In genomic region chrX:103186431-103186786, GRCm38 (mm10) we compare ENCODE assay signal across 8 mouse cellular contexts. TPM values are rescaled to one million over a fixed set of nuclear protein-coding genes. Genes with fewer than 3 reads are reported as not detected.
DNase-seq lines count a peak whose midpoint lies in the region; ATAC-seq and TF ChIP-seq lines count a peak whose summit lies in the region.

TSS of gene Nap1l2 (minus strand) at chrX:103186640.

- TF ChIP-seq CTCF in intestine, postnatal 0 days (IDR thresholded peaks at IDR 0.05; ENCODE audit: low read depth), result no peak

- peak within 1 kb of the TSS; percentile 20 for H3K4me3 ChIP-seq in intestine, postnatal 0 days (ENCODE audit: low read depth, low read length)
- H3K4me3 ChIP-seq in limb, embryonic 13.5 days, result peak within 1 kb of the TSS; percentile 48
- peak within 1 kb of the TSS; percentile 14 for H3K4me3 ChIP-seq in myocyte

- H3K79me2 ChIP-seq in myocyte (ENCODE audit: control insufficient read depth, insufficient read depth), result no peaks in the 10 kb centered on the region

- ATAC-seq in intestine, postnatal 0 days, result no peak
- peak; percentile 64; the same call in 1 of the 2 replicates for ATAC-seq in limb, embryonic 13.5 days (ENCODE audit: low FRiP score, low read depth)

- TF ChIP-seq POLR2A in myocyte (IDR thresholded peaks at IDR 0.05; ENCODE audit: insufficient read length, low read depth), result no peak

- H3K9me3 ChIP-seq in intestine, postnatal 0 days (ENCODE audit: control insufficient read depth), result no peaks in the 10 kb centered on the region
- no peaks in the 10 kb centered on the region for H3K9me3 ChIP-seq in limb, embryonic 13.5 days

- H3K4me2 ChIP-seq in intestine, postnatal 0 days (replicated peaks; ENCODE audit: low read depth), result peak within 1 kb of the TSS; percentile 54
- H3K4me2 ChIP-seq in limb, embryonic 13.5 days (replicated peaks), result peak within 1 kb of the TSS; percentile 65
- H3K4me2 ChIP-seq in myocyte (ENCODE audit: low read depth), result peak within 1 kb of the TSS; percentile 45

- H3ac ChIP-seq in myocyte (ENCODE audit: control insufficient read depth, insufficient read length), result no peak within 1 kb of the TSS

- DNase-seq in heart, adult 11 months, result peak; percentile 94
- DNase-seq in heart, postnatal 25 days (ENCODE audit: low spot score), result no peak
- DNase-seq in cerebellum, postnatal 36 days, result peak; percentile 81 to 82
- DNase-seq in gastrocnemius, postnatal 10 days, result peak; percentile 4
- no peak for DNase-seq in spleen, postnatal 36 days (ENCODE audit: low spot score in 2 of 2)

- H3K36me3 ChIP-seq in intestine, postnatal 0 days (ENCODE audit: control insufficient read depth, insufficient read depth), result no peaks in the 10 kb centered on the region
- H3K36me3 ChIP-seq in limb, embryonic 13.5 days, result no peaks in the 10 kb centered on the region
- no peaks in the 10 kb centered on the region for H3K36me3 ChIP-seq in myocyte (ENCODE audit: control insufficient read depth, insufficient read depth)

- H3K4me1 ChIP-seq in intestine, postnatal 0 days (replicated peaks; ENCODE audit: control insufficient read depth, insufficient read depth, low read length), result no peaks in the 10 kb centered on the region
- H3K4me1 ChIP-seq in limb, embryonic 13.5 days, result no peaks in the 10 kb centered on the region

- H3K27me3 ChIP-seq in intestine, postnatal 0 days (replicated peaks; ENCODE audit: control insufficient read depth, insufficient read depth, low read length), result peaks cover 14% of the 10 kb centered on the region; the same call in 1 of the 2 replicates
- H3K27me3 ChIP-seq in limb, embryonic 13.5 days, result peaks cover 41% of the 10 kb centered on the region
- no peaks in the 10 kb centered on the region for H3K27me3 ChIP-seq in myocyte (ENCODE audit: control insufficient read depth, insufficient read depth, insufficient read length)

- no peak within 1 kb of the TSS for H3K9ac ChIP-seq in intestine, postnatal 0 days (ENCODE audit: low read depth, low read length)
- H3K9ac ChIP-seq in limb, embryonic 13.5 days, result 0 out of 2 replicates have a peak within 1 kb of the TSS, but pooled peaks have one; percentile 35

- 26% methylated on average over 13 of the region's 13 CpGs for WGBS in intestine, postnatal 0 days
- whole genome bisulfite sequencing in limb, embryonic 13.5 days, result 20% methylated on average over 13 of the region's 13 CpGs

- H3K27ac ChIP-seq in intestine, postnatal 0 days (ENCODE audit: low read depth, low read length), result no peak within 1 kb of the TSS
- H3K27ac ChIP-seq in limb, embryonic 13.5 days, result no peak within 1 kb of the TSS

- intact Hi-C loops in heart, postnatal 25 days (cut with DNase I), result no loop called here

TF ChIP-seq in myocyte, 11 proteins besides CTCF, POLR2A, EP300 and RAD21:
- no peak for TF ChIP-seq POLR2AphosphoS2 (IDR thresholded peaks at IDR 0.05; ENCODE audit: insufficient read length, low read depth)
- TF ChIP-seq USF1 (IDR thresholded peaks at IDR 0.05; ENCODE audit: low read depth), result no peak
- TF ChIP-seq TCF12 (IDR thresholded peaks at IDR 0.05; ENCODE audit: insufficient read depth, poor library complexity, severe bottlenecking), result no peak
- no peak for TF ChIP-seq SRF (IDR thresholded peaks at IDR 0.05; ENCODE audit: control insufficient read depth, insufficient read length, low read depth)
- no peak for TF ChIP-seq MYOG (IDR thresholded peaks at IDR 0.05; ENCODE audit: control insufficient read depth in 1 of 3, insufficient read depth in 1 of 3, insufficient read length in 2 of 3, low read depth in 2 of 3)
- peak in 1 of 3 experiments; percentile 15 for TF ChIP-seq MYOD1 (IDR thresholded peaks at IDR 0.05; ENCODE audit: control insufficient read depth in 1 of 3, insufficient read length in 2 of 3, low read depth in 2 of 3)
TF ChIP-seq in myocyte: peak in this region for 1.

RNA-seq across cellular contexts. Expression of gene Nap1l2, which starts in this region (rescaled TPM):
- total RNA-seq in heart, postnatal 25 days (2021), result not detected
- not detected for total RNA-seq in gastrocnemius, postnatal 10 days (2021)
- polyA plus RNA-seq in intestine, postnatal 0 days (2015; fragmentation: Nextera tagmentation; extraction: Ambion mirVana), result 1.0 and 1.3 TPM in 2 replicates
- 2.6 and 2.7 TPM in 2 replicates for polyA plus RNA-seq in limb, embryonic 13.5 days (2015; fragmentation: Nextera tagmentation; extraction: Ambion mirVana)
- polyA plus RNA-seq in myocyte (2012; fragmentation: generic; extraction: Trizol), result 0.17 TPM

Comparison
In these comparisons a context has a peak if more than half of its experiments do, and no peak if none do; other contexts are left out.
1. DNase-seq: peak in heart, adult 11 months (single experiment) and cerebellum, postnatal 36 days (2 of 2); none in heart, postnatal 25 days (single experiment) and spleen, postnatal 36 days (0 of 2).
2. Peak in DNase-seq in gastrocnemius, postnatal 10 days; RNA of the gene not detected or under 1 TPM.
3. Peak in every context shown above with its lines, with median percentiles within 50 percentile points of each other: H3K4me2 ChIP-seq and H3K4me3 ChIP-seq.